Mouse (Mus musculus): ENCODE results near the gene Crmp1. TPM values are rescaled to one million over a fixed set of nuclear protein-coding genes. Genes with fewer than 3 reads are reported as not detected.

Gene Crmp1
- polyA plus RNA-seq, 1 experiment: 8.0 TPM

DNA sequence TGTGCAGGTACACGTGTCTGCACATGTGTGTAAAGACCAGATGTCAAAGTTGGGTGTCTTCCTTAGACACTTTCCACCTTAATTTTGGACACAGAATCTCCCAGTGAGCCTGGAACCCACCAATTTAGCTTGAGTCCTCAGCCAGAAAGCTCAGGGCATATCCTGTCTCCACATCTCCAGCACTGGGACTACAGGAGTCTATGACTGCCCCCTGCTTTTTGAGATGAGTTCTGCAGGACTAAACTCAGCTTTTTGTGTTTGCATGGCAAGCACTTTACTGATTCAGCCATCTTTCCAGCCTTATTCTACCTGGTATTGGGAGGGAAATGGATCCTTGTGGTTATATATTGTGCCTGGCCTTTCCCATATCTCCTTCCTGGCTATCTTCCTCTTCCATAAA is 36.3 kb upstream of the Crmp1 start:
- Histone ChIP-seq H3K4me3 (ENCODE audit: control insufficient read depth, low read depth, low read length) (no peak overlapping the region), H3K27me3 (ENCODE audit: control insufficient read depth, insufficient read depth, low read length) (no peaks in the 10 kb centered on the region), H3K36me3 (ENCODE audit: control insufficient read depth, insufficient read depth, low read length) (no peaks in the 10 kb centered on the region), H3K4me1 (ENCODE audit: control insufficient read depth, insufficient read depth, low read length) (no peaks in the 10 kb centered on the region), H3K27ac (ENCODE audit: control insufficient read depth, insufficient read depth, low read depth, low read length) (no peak overlapping the region)
- TF ChIP-seq POLR2A (IDR thresholded peaks at IDR 0.05; ENCODE audit: control insufficient read depth, low read depth, low read length) (no peak), CTCF (IDR thresholded peaks at IDR 0.05; ENCODE audit: control insufficient read depth, insufficient read depth, insufficient replicate concordance, low read depth, low read length) (no peak)

DNA sequence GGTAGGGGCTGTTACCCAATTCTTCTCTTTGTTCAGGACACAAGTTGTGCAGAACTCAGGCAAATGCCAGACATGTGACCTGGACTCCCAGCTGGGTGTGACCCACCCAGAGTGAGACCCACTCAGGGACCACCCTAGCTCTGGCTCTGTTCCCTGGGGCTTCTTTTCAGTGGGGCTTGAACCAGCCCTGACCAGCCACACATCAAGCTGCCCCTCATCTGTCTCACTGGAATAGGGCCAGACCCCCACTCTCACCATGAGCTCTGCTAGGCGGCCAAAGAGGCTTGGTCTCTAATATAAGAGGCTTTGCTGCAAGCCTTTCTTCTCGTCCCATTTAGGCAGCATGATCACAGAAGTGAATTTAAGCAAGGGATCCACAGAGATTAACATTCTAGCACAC is 35.4 kb upstream of the Crmp1 start:
- no peaks in the 10 kb centered on the region for H3K36me3 ChIP-seq (ENCODE audit: control insufficient read depth, insufficient read depth, low read length)
- TF ChIP-seq POLR2A (IDR thresholded peaks at IDR 0.05; ENCODE audit: control insufficient read depth, low read depth, low read length) (no peak), CTCF (IDR thresholded peaks at IDR 0.05; ENCODE audit: control insufficient read depth, insufficient read depth, insufficient replicate concordance, low read depth, low read length) (no peak)
- no peak overlapping the region for H3K4me3 ChIP-seq (ENCODE audit: control insufficient read depth, low read depth, low read length)
- H3K27me3 ChIP-seq (ENCODE audit: control insufficient read depth, insufficient read depth, low read length): no peaks in the 10 kb centered on the region
- no peaks in the 10 kb centered on the region for H3K4me1 ChIP-seq (ENCODE audit: control insufficient read depth, insufficient read depth, low read length)
- H3K27ac ChIP-seq (ENCODE audit: control insufficient read depth, insufficient read depth, low read depth, low read length): no peak overlapping the region

DNA sequence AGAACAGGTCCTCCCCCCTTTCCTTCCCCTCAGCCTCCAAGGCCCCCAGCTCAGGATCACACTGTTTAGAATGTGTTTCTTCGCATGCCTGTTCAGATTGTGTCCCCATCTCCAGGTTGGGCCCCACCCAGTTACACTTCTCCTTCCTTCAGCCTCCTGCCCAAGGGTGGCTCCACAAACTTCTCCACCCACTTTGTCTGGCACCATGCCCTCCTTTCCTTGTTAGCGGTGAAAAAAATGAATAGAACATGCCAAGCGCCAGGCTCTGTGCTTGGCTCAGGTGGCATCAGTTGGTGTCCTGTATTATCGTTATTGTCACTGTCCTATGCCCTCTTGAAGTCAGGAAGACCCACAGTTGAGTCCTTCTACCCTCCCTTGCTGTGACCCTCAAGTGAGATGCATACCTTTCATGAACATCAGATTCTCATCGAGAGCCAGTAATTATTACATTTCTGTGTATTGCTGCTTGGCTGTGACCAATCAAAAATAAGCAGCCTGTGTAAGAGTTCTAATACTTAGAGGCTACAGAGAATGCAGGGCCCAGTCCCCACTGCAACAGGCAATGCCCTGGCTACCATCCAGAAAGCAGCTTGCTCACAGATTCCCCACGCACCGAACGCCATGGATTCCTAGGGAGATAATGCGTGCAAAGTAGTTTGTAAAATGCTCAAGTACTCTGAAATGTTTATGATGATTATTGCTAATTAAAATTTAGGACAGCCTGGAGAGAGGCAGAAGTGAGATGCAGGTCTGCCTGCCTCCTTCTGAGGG is 28.6 kb upstream of the Crmp1 start:
- Histone ChIP-seq H3K4me3 (ENCODE audit: control insufficient read depth, low read depth, low read length) (no peak overlapping the region), H3K36me3 (ENCODE audit: control insufficient read depth, insufficient read depth, low read length) (no peaks in the 10 kb centered on the region), H3K27ac (ENCODE audit: control insufficient read depth, insufficient read depth, low read depth, low read length) (no peak overlapping the region), H3K27me3 (ENCODE audit: control insufficient read depth, insufficient read depth, low read length) (no peaks in the 10 kb centered on the region), H3K4me1 (ENCODE audit: control insufficient read depth, insufficient read depth, low read length) (no peaks in the 10 kb centered on the region; the same call in 1 of the 2 replicates)
- TF ChIP-seq POLR2A (IDR thresholded peaks at IDR 0.05; ENCODE audit: control insufficient read depth, low read depth, low read length) (no peak), CTCF (IDR thresholded peaks at IDR 0.05; ENCODE audit: control insufficient read depth, insufficient read depth, insufficient replicate concordance, low read depth, low read length) (no peak)

DNA sequence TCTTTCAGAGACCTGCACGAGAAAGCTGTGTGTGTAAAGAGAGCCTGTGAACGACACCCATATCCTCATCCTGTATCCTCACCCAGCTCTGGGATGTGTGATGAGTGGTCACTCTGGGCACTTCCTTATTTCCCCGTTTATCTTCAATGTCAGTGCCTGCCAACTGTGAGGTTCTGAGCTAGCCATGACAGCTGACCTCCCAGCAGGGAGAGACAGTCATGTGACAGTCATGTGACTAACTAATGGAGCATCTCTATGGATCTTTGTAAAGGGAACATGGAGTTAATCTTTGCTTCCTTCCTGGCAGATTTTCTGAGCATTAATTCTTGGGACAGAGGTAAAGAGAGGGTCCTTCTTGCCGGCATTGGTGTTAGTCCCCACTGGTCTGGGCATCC is 28.0 kb upstream of the Crmp1 start:
- Histone ChIP-seq H3K27ac (ENCODE audit: control insufficient read depth, insufficient read depth, low read depth, low read length) (no peak overlapping the region), H3K4me3 (ENCODE audit: control insufficient read depth, low read depth, low read length) (no peak overlapping the region), H3K36me3 (ENCODE audit: control insufficient read depth, insufficient read depth, low read length) (no peaks in the 10 kb centered on the region), H3K4me1 (ENCODE audit: control insufficient read depth, insufficient read depth, low read length) (no peaks in the 10 kb centered on the region; the same call in 1 of the 2 replicates), H3K27me3 (ENCODE audit: control insufficient read depth, insufficient read depth, low read length) (no peaks in the 10 kb centered on the region)
- TF ChIP-seq POLR2A (IDR thresholded peaks at IDR 0.05; ENCODE audit: control insufficient read depth, low read depth, low read length) (no peak), CTCF (IDR thresholded peaks at IDR 0.05; ENCODE audit: control insufficient read depth, insufficient read depth, insufficient replicate concordance, low read depth, low read length) (no peak)

DNA sequence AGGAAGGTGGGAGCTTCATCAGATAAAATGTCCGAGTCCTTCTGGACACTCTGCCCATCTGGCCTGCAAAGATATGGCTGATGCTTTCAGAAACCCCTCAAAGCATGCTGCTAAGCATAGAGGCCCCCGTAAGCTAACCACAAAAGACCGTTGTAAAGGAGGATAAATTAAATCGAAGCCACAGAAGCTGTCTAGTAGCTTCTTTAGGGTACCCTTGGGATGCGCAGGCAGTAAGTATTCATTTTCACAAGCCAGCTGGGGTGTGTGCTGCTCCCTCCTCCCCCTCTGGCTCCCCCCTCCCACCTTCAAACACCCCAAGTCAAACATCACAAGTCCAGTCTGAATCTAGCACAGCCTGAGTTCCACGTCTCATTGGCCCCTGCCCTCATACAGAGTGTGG is 27.1 kb upstream of the Crmp1 start:
- TF ChIP-seq POLR2A (IDR thresholded peaks at IDR 0.05; ENCODE audit: control insufficient read depth, low read depth, low read length): no peak
- TF ChIP-seq CTCF (IDR thresholded peaks at IDR 0.05; ENCODE audit: control insufficient read depth, insufficient read depth, insufficient replicate concordance, low read depth, low read length): no peak
- H3K27ac ChIP-seq (ENCODE audit: control insufficient read depth, insufficient read depth, low read depth, low read length): no peak overlapping the region
- peak overlapping the region; percentile 24; the same call in 1 of the 2 replicates for H3K4me3 ChIP-seq (ENCODE audit: control insufficient read depth, low read depth, low read length)

DNA sequence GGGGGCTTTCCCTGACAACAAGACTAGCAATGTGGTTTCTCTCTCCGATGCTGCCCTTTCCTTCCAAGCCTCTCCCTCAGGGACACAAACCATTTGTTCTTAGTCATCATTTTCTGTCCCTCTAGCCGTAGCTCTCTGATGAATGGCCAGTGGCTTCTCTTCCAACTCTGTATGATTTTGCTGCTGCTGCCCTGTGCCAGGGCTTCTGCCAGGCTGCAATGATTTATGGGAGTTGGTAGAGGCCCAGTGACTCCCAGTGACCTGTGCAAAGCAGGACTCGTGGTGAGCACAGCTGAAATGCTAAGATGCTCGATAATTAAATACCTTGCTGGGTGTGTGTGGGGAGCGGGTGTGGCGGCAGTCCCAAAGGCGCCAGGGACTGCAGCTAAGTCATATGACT is 26.5 kb upstream of the Crmp1 start:
- H3K27ac ChIP-seq (ENCODE audit: control insufficient read depth, insufficient read depth, low read depth, low read length): no peak overlapping the region
- no peaks in the 10 kb centered on the region; the same call in none of the 2 replicates for H3K4me1 ChIP-seq (ENCODE audit: control insufficient read depth, insufficient read depth, low read length)
- H3K36me3 ChIP-seq (ENCODE audit: control insufficient read depth, insufficient read depth, low read length): no peaks in the 10 kb centered on the region
- no peak overlapping the region for H3K4me3 ChIP-seq (ENCODE audit: control insufficient read depth, low read depth, low read length)
- H3K27me3 ChIP-seq (ENCODE audit: control insufficient read depth, insufficient read depth, low read length): no peaks in the 10 kb centered on the region
- no peak for TF ChIP-seq CTCF (IDR thresholded peaks at IDR 0.05; ENCODE audit: control insufficient read depth, insufficient read depth, insufficient replicate concordance, low read depth, low read length)
- TF ChIP-seq POLR2A (IDR thresholded peaks at IDR 0.05; ENCODE audit: control insufficient read depth, low read depth, low read length): no peak

More for the DNA sequence above, 27.1 kb upstream of the Crmp1 start:
- Histone ChIP-seq H3K27me3 (ENCODE audit: control insufficient read depth, insufficient read depth, low read length) (no peaks in the 10 kb centered on the region), H3K36me3 (ENCODE audit: control insufficient read depth, insufficient read depth, low read length) (no peaks in the 10 kb centered on the region), H3K4me1 (ENCODE audit: control insufficient read depth, insufficient read depth, low read length) (no peaks in the 10 kb centered on the region; the same call in none of the 2 replicates)

DNA sequence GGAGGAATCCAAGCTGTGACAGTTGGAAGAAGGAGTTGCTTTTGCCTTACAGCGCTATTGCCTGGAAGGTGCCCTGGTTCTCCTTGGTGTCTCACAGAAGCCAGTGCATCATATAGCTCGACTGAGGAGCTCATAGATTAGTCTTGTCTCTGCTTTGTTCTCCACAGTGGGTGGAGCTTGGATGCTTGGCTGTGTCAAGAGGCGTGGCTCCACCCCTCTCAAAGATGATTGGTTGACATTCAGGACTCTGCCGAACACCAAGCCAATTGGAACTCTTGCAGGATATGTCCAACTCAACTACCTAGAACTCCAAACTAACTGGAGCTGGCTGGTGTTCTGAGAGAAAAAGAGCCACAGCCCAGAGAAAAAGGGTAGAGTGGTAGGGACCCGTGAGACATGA is 22.1 kb upstream of the Crmp1 start:
- Histone ChIP-seq H3K4me1 (ENCODE audit: control insufficient read depth, insufficient read depth, low read length) (no peaks in the 10 kb centered on the region; the same call in none of the 2 replicates), H3K4me3 (ENCODE audit: control insufficient read depth, low read depth, low read length) (no peak overlapping the region), H3K36me3 (ENCODE audit: control insufficient read depth, insufficient read depth, low read length) (no peaks in the 10 kb centered on the region), H3K27ac (ENCODE audit: control insufficient read depth, insufficient read depth, low read depth, low read length) (no peak overlapping the region), H3K27me3 (ENCODE audit: control insufficient read depth, insufficient read depth, low read length) (no peaks in the 10 kb centered on the region)
- TF ChIP-seq POLR2A (IDR thresholded peaks at IDR 0.05; ENCODE audit: control insufficient read depth, low read depth, low read length) (no peak), CTCF (IDR thresholded peaks at IDR 0.05; ENCODE audit: control insufficient read depth, insufficient read depth, insufficient replicate concordance, low read depth, low read length) (no peak)

Measured in testis, adult 2 months (tissue).